Mouse (Mus musculus) MEL-GATA-1-ER (cell line): ENCODE measurements around the gene Gm45713.
"Not testable (repeated sequence)": the region's sequence is repeated elsewhere in the genome, so short reads cannot be mapped to it uniquely, and the experiment has no call there.

Experiments used
- DNase-seq: peaks from one replicate; pipeline ENCODE4 v3.0.0-alpha.2; 2012; ENCODE audit warnings: low read depth; ENCODE audit errors: extremely low read depth

The Gm45713 gene

DNA sequence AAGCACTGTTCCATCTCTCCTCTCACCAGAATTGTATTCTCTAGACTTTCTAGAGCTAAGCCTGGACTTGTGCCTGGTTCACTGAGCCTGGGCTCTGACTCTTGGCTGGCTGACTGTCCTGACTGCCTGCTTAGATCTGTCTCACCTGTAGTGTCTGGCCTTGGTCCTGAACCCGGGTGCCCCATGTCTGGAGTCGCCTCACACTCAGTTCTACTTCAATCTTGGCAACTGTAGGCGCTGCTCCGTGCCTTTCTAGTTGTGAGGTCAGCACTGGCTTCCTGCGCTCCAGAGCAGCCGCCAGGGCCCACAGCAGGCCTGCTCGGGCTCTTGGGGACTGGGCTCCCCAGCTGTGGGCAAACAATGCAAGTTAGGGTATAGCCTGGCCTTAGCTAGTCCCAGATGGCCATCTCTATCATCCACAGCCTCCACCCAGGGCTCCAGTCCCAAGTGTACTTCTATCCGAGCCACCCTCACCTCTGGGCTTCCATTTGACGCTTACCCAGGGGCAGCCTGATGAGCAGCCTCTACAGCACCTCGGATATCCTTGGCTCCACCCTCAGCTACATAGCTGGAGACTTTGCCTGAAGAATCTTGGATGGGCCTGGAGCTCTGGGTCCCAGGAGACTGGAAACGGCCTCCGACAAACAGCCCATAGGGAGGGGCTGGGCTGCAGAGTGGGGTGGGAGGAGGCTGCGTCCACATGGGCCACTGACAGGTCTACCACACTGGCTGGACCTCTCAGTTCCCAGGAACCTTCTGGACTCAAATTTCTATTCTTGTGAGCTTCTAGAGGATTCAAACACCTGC is 8.5 kb upstream of the Gm45713 start:
- no peak for DNase-seq

GRCm38 (mm10) chr7:45141914-45142313 is 5.9 kb upstream of the Gm45713 start:
- DNase-seq, result no peak

GRCm38 (mm10) chr7:45141319-45141718 is 5.3 kb upstream of the Gm45713 start:
- DNase-seq, result no peak

DNA sequence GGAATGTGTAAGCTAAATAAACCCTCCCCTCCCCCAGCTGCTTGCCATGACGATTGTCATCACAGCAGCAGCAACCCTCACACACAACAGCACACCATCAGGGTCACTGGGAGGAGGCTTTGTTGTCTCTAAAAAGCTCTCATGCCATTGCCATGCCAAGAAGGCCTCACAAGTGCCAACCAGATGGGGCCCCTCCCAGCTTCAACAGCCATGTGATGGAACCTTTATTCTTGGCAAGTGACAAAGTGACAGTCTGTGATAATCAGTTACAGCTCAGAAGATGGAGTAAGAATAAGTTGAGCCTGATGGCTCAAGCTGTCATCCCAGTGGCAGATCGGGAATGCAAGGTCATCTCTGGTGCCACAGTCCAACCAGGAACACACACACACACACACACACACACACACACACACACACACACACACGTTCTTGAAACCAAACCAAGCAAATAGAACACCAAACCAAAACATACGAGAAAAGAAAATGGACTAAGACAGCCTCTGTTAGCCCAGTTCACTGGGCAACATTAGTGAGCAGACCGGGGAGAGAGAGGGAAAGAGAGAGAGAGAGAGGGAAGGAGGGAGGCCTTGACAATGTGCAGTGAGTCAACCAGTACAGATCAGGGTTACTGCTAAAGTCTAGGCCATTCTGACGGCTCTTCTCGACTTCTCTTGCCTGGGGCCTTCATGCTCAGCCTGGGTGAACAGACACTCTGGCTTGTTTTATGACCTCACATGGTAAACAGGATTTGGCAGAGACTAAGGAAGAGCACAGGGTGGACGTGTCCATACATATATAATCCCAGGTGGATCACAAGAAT is 4.1 kb upstream of the Gm45713 start:
- no peak for DNase-seq

- DNase-seq, result no peak
Observed at GRCm38 (mm10) chr7:45138403-45138802, 2.4 kb upstream of the Gm45713 start.

DNA sequence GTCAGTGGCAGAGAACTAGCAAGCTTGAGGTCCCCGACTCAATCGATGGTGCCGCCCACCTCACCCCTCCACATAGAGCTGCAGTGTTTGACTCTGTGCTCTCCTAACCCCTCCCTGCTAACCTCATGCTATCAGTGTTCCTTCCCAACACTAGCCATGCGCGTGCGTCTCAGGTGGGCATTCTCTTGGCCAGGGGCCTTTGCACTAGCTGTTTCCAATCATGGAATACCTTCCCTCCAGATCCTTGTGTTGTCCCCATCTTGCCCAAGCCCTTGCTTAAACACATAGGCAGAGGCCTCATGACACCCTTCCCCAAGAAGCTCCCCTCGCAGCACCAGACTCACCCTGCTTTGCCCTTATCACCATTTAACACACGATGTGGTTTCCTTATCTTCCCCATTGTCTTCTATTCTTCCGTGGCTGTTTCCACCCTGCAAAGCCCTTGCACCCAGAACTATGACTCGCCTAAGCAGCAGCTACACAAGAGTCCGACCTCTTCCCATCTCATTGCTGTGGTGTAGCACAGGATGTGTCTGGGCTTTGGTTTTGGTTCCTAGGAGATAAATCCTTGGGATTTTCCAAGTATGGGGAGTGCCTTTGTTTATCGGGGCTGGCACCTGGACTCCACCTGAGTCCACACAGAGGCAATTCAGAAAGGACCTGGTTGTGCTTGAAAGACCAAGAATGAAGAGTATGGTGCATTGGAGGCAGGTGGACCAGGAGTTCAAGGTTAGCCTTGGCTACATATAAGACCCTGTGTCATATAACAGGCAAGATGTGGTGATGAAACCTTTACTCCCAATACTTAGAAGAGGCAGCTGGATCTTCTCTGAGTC is 1.4 kb upstream of the Gm45713 start:
- peak; percentile 99 for DNase-seq

GRCm38 (mm10) chr7:45135370-45135769 is 661 bp downstream of the Gm45713 start:
- DNase-seq, result no peak

- peak; percentile 82 for DNase-seq
Observed at GRCm38 (mm10) chr7:45134544-45135026, 1.4 kb downstream of the Gm45713 start.

GRCm38 (mm10) chr7:45133446-45134159 is 2.4 kb downstream of the Gm45713 start:
- no peak for DNase-seq

DNA sequence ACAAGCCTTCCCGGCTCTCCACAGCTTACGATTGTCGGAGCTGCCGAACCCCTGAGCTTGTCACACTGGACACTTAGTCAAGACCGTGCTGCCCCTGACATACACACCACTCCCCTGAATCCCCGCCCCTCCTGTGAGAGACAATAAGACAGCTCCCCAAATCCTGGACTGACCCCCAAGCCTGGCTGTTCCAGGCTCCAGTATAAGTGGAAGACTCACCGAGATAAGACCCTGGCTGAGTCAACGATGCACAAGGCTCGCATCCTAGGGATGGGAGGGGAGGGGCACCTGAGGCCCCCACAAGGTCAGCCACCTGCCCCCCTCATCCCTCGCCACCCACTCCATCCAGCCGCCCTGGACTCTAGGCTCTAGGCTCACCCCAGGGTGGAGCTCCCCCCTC is 4.2 kb downstream of the Gm45713 start:
- DNase-seq, result no peak

- no peak for DNase-seq
Observed at GRCm38 (mm10) chr7:45129776-45130512, 6.1 kb downstream of the Gm45713 start.

- no peak for DNase-seq
Observed at GRCm38 (mm10) chr7:45129318-45129717, 6.7 kb downstream of the Gm45713 start.

DNA sequence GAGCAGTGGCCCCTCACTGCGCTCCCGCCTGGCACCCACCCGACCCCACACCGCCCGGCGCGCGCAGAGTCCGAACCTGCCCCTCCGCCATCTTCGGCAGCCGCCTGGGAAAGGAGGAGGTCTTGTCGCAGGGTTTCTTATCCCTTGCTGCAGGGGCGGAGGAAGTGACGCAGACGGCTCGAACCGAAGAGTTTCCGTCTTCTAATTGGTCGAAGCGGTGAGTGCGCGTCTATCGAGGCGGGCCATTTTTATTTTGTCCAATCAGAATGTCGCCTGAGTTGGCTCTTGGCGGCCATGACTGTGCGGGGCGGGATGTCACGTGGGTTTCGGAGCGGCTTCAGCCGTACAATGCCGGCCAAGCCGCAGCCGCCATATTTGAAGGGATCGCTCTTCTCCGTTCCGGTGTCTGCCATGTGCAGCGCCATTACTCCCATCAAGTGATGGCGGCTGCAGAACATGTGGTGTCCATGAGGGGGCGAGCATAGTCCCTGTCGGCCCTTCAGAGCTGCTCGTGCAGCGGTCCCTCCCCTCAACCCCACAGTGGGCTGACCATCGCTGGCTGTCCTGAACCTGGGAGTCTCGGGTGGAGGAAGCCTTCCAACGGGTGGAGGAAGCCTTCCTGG is 7.3 kb downstream of the Gm45713 start, which contains the start of gene Rpl13a:
Gene Rpl13a (minus strand): TSS at position 138 of the 623 bp plus-strand sequence.
- peak; percentile 95 for DNase-seq

- DNase-seq, result no peak
Observed at GRCm38 (mm10) chr7:45127700-45128224, 8.3 kb downstream of the Gm45713 start.

GRCm38 (mm10) chr7:45126844-45127699 is 9.0 kb downstream of the Gm45713 start:
- DNase-seq, result no peak

DNA sequence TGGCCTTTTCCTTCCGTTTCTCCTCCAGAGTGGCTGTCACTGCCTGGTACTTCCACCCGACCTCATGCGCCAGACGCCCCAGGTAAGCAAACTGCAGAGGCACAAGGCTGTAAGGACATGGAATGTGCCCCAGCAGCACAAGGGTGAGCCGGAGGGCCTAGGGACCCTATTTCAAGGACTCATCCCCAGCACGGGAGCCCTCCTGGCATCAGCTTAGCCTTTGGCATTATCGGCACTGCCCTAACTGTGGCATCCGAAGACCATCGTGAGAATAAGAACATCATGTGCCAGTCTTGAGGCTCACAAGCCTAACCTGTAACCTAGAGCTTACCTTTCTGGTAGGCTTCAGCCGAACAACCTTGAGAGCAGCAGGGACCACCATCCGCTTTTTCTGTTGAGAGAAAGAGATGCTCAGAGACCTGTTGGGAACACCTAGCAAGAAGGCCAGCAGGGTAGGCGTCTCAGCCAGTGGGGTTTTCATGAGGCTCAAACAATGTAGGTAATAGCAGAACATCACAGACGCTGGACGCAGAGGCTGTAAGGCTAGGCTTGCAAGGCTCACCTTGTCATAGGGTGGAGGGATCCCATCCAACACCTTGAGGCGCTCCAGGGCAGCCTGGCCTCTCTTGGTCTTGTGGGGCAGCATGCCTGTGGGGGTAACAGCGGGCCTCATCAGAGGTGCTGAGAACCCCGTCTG is 9.7 kb downstream of the Gm45713 start:
- DNase-seq, result no peak

- DNase-seq, result not testable (repeated sequence)
Observed at GRCm38 (mm10) chr7:45125649-45126048, 10.4 kb downstream of the Gm45713 start.

GRCm38 (mm10) chr7:45125144-45125600 is 10.9 kb downstream of the Gm45713 start:
- DNase-seq, result no peak
